Mouse (Mus musculus) bone marrow, adult 2 months (tissue): ENCODE results near the gene Cadm2.

Source experiments
- CTCF ChIP-seq: fragments of 200-500 bp; IDR thresholded peaks from 2 replicates; pipeline ENCODE4 v1.5.1; 2011; ENCODE audit warnings: low read length, control low read depth; ENCODE audit not compliant: control insufficient read depth, insufficient read depth
- POLR2A ChIP-seq: fragments of 200-500 bp; IDR thresholded peaks from 2 replicates; pipeline ENCODE4 v1.6.1; 2011; ENCODE audit warnings: low read depth, mild to moderate bottlenecking, control low read depth, low read length, borderline replicate concordance; ENCODE audit not compliant: control insufficient read depth

DNA sequence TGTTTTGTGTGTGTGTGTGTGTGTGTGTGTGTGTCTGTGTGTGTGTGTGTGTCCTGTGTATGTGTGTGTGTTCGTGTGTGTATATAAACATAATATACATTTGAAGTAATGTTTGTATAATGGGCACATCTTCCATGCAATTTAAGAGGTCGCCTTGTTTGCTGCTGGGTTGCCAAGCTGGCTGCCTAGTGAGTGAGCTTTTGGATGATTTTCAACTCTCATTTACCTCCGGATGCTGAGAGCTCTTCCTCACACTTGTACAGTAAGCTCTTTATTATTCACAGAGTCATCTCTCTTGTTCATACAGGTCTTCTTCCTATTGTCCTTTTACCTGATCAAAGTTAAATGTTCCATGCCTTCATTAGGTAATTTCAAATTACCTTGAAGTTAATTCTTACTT, 822.5 kb downstream of the Cadm2 start:
- TF ChIP-seq POLR2A, result no peak
- no peak for TF ChIP-seq CTCF
